Mouse (Mus musculus) CD4-positive helper T cell, adult 2 months (primary cell): ENCODE measurements at regions not wholly inside any gene's neighbourhood (a gene's known extent, or its start where the extent isn't known, plus 50 kb on each side); places are given as distances from the start of the nearest gene placed in this dataset.

ENCODE experiments used
- DNase-seq: peaks from one replicate; pipeline ENCODE4 v3.0.0-alpha.2; 2012; ENCODE audit warnings: low read depth, missing footprints, low spot score

DNA sequence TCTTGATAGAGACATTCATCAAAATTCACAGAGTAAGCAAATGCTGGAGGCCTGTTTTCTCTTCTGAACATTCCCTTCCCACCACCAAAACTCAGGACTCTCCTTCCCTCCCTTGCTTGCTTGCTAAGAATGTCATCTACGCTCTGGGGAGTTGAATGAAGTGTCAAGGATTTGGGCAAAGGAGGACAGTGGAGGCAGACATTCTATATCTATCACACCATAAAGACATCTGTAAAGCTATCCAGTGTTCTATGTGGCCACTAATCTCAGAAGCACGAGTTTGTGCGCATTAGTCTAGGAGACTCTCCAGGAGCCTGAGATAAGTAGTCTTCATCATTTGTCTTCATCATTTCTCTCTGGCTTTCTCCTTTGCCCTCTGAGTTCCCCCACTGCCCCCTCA is 94.1 kb upstream of the Dapk1 start:
- no peak for DNase-seq

DNA sequence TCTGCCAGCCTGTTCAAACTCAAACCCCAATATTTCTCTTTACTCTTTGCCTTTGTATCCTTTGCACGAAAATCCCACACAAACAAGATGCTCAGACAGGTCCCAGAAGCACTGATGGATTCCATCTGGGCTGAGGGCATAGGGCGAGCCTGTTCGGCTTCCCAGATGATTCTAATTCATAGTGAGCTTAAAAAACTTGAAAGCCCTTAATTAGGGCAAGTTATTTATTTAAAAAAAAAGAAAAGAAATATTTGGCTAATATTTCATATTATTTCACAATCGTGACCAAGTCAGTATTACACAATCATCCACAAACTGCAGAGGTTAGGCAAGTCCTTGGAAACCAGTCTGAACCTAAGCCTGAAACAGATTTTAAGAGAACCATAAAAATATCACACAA is 93.7 kb upstream of the Dapk1 start:
- no peak for DNase-seq

DNA sequence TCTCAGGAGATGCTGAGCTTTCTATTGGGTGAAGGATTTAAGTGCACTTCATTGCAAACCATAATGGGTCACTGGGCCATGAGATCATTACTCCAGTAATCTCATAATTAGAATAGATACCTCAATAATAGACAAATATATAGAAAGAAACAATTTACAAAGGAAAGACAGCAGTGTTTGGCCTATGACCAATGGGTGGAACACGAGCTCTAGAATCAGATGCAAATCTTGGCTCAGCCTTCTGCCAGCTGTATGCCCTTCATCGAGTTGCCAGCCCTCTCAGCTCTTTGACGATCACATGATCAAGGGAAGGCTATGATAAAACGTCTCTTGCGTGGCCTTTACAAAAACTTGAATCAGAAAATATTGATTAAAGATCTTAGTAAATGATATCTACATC is 92.9 kb upstream of the Dapk1 start:
- no peak for DNase-seq

DNA sequence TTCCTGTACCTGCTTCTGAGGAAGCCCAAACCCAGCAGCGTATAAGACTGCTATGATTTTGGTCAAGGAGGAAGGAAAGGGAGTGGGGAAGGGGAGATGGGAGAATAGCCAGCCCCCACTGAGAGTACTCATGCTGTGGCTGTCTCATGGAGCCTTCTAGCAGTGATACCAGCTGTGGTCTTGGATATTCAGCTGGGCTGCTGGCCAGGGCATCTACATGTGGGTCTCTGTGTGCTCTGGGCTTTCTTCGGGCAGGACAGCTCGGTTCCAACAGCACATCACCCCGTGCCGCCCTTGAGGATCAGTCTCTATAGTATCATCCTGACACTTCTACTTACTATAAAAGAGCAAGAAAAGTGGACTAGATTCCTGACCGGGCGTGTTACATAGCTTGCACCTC is 90.6 kb upstream of the Dapk1 start:
- DNase-seq = no peak

DNA sequence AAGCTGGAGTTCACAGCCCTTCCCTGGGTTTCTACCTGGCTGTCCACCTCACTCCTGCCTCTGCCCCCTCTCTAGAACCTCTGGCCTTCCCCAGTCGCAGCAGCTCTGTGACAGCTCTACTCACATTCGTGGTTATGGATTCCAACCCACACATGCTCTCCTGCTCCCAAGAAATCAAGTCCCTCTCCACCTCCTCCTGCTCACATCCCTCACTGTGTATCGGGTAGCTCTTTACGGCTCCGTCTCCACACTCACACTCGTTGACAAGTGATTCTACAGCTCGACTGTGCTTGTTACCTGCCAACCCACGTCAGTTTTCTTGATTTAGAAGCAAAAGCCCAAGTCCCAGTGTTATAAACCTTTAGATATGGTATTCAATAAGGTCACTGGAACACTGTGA is 90.1 kb upstream of the Dapk1 start:
- DNase-seq = no peak

DNA sequence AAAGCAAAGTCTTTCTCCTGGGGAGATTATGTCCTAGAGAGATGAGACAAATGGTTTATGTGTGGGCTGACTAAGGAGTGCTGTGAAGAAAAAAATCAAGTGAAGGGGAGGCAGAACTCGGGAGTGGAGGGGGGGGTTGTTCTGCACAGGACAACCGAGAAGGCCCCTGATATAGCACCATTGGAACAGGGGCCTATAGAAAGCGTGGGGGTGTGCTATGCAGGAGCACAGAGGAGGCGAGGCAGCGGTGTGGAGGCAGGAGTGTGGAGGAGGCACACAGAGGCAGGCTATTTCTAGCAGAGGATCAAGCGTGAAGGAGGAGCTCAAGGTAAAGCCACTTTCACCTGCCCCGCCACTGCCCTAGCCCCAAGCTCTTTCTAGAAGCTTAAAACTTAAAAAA is 88.0 kb upstream of the Dapk1 start:
- no peak for DNase-seq

DNA sequence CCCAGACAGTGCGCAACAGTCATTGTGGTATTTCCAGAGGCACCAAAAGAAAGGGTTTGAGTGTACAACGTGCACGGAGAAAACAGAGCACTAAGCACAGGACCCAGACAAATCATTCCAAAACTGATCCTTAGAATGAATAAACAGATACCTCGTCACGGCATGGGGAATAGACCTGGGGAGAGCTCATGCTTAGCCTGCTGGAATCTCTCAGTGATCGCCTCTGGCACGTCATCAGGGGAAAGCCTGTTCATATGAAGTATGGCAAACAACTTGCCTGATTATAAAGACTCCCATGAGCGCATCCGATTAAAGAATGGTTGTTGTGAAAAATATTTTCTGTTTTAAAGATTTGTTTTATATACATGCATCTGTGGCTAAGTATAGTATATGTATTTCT is 86.9 kb upstream of the Dapk1 start:
- no peak for DNase-seq

DNA sequence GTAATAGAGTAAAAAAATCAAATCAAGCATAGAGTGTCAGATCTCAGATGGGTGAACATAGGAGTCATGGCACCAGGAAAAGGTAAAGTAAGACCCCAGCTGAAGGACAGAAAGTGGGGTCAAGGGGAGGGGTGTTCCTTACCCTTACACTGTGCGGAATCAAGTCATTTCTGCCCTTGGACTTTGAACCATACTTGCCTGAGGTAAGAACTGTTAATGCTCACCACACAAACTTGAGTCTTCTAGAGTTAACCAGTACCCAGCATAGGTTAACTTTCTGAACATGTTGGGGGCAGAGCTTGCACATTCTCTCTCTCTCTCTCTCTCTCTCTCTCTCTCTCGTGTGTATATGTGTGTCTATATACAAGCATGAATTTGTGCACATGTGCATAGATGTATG is 83.7 kb upstream of the Dapk1 start:
- DNase-seq = no peak

DNA sequence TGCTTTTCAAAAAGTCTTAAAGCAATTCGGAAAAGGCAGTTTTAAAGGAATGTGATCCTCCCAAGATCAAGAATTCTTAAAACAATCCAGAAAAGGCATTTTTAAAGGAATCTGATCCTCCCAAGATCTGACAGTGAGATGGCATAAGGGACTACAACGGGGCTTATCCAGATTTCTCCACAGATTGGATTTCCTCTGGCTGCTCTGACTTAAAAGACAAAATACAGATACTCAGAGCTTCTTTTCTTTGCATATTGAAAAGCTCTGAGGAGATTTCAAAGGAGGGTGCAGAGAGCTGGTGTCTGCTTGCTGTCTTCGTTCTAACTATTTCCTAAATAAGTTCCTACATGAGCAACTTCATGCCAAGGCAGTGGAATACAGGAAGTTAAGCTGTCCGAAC is 82.0 kb upstream of the Dapk1 start:
- DNase-seq = no peak

DNA sequence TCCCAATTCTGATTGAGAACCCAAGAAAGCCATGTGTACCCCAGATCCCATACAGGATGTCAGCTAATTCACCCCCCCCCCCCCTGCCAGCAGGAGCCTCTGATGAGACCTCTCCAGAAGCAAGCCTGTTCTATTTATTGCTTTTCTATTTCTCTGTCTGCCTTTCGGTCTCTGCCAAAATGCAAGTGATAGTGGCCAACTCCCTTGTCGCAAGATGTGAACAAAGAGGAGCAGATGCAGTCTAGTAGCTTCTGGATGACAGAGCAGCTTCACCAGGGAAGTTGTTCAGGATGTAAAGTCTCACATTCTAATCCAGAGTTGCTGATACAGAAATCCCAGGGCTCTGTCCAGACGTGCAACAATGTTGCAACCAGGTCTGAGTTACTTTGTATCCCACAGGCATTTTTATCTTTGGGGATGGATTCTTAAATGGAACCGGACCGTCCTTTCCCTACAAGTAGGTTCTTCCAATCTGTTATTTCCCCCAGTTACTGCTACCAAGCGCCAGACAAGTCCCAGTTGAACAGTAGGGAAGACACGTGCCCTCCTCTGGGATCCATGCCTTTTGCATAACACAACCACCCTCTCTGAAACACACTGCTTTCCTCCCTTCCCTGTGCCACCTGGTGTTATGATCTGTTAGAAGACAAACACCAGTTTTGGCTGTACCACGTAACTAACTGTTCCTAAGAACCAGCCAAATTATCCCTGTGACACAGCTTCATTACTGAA is 78.9 kb upstream of the Dapk1 start:
- no peak for DNase-seq

DNA sequence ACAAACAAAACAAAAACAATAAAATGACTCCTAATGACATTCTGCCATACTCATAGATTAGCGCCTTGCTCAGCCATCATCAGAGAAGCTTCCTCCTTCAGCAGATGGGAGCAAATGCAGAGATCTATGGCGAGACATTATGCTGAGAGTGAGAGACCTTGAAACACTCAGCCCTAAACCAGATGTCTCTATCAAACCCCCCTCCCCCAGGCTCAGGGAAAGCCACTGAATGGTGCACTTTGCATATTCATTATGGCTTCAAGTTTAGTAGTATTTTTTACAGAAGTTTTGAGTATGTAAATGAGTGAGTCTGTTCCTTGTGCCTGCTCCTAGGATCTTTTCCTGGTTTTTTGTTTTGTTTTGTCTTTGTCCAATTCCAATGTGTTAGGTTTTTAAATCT is 73.9 kb upstream of the Dapk1 start:
- no peak for DNase-seq

DNA sequence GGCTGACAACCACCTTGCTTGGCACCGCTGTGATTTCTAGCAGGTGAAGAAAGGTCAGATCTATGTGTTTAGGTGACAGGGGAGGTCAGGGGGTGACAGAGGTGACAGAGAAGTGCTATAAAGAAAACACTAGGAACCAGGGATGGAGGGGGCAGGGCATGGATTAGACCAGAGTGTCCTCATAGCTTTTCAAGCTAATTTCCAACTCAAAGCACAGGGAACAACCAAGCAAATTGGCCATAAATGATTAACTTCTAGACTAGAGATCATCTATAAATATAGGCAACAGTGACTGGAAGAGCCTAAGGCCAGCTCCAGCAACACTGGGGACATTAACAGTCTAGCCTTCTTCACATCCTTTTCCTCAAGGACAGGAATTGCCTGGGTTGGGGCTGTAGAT is 72.9 kb upstream of the Dapk1 start:
- DNase-seq = no peak

DNA sequence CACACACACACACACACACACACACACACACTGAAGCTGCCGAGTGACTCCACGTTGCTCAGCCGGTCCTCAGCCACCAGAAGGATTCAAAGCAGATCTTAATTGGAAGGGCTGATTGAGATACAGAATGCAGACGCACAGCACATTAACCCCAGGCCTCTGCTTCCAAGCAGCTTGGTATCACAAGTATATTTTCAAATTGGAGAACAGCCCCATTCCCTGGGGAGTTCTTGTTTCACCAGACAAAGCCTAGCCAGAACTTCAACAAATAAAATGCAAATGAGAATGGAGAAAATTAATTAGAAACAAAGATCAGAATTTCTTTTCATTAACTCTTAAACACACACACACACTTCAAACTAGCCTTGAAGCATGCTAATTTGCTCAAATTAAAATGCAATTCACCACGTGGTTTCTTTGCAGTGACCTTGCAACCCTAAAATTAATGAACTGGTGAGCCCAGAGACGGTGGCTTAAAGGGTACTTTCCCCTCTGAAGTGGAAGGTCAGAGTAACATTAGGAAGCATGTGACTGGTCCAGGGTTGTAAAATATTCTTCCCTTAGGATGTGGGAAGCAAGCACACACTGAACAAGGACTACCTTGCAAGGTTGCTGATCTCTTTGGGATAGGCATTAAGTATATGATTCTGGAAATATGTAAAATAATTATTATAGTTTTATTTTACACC is 72.2 kb upstream of the Dapk1 start:
- DNase-seq = no peak

DNA sequence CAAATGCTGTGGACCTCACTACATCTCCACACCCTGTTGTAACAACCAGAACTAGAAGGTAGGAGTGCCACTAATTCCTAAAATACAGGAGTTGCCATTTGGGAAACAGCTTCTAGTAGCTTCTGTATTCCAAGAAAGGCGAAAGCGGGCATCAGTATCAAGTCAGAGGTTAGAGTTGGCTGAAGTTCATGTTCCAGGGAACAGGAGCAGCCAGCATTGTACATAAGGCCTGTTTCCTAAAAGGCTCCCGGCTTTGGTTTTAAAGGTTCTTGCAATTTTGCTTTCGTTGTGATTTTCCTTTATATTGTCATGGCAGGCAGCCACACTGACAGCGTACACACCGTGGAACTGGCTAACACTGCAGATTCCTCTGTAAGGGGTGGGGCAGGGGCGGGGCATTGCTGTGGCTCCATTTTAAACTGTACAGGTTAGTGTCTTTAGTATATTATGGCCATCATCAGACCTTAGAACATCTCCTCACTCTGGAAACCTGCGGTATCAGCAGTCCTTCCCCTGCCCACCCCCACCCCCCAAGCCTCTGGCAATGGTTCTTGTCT is 67.8 kb upstream of the Dapk1 start:
- no peak for DNase-seq

DNA sequence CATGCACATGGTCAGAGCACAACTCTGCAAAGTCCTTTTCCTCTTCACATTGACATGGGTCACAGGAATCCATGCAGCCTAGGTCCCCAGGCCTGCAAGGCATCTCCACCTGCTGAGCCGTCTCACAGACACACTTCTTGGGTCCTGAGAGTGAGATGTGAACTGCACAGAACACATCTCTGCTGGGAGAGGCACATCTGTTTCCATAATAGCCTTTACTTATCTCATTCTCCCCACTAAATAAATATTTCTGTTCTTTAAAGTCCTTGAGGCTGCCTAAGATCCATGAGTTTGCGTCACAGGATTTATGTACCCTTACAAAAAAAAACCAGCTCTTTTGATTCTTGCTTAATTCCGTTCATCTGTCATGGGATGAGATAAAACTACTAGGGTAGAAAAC is 67.2 kb upstream of the Dapk1 start:
- no peak for DNase-seq

DNA sequence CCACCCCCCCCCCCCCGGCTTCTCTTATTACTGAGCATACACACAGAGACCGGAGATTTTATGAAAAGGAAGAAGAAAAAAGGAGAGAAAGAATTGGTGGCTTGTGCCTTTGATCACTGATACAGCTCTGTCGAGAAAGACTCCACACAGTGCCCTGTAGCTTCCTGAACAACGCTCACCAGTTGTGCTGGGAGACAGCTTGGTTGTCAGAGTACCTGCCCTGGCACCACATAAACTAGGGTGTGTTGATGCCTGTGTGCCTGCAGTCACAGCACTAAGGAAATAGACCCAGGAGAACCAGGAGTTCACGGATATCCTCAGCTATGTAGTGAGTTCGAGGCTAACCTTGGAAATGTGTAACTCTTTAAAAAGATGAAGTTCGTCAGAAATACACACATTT is 66.7 kb upstream of the Dapk1 start:
- DNase-seq = no peak

DNA sequence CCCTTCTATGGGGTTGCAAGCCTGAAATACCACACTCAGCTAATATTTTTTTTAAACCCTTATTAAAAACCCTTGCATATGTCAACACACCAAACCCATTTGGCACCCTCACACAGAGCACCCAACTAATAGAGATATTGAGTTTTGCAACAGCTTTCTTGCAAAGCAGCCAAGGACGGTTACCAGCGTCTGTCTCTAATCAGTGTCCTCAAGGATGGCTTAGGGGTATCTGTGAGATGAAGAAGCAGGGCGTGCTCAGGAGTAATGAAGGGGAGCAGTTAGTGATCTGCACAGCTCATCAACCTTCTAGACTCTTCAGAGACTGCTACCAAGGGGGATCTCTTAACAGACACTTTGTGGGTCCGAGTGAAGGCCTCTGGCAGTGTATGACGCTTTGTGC is 65.0 kb upstream of the Dapk1 start:
- no peak for DNase-seq

DNA sequence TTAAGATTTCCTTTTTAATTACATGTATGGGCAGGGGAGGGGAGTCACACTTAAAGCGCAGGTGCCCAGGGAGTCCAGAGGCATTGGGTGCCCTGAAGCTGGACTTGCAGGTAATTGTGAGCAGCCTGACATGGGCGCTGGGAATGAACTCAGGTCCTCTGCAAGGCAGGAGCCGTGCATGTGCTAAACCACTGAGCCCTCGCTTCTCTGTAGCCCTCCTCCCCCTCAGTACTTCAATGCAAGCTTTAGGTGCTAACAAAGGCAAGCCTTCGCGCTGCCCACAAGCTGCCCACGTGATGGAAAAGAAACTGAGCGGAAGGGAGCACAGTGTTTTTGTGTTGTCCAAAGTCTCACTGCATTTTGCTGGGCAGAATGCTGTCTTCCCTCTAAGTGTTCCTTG is 63.6 kb upstream of the Dapk1 start:
- DNase-seq = no peak

DNA sequence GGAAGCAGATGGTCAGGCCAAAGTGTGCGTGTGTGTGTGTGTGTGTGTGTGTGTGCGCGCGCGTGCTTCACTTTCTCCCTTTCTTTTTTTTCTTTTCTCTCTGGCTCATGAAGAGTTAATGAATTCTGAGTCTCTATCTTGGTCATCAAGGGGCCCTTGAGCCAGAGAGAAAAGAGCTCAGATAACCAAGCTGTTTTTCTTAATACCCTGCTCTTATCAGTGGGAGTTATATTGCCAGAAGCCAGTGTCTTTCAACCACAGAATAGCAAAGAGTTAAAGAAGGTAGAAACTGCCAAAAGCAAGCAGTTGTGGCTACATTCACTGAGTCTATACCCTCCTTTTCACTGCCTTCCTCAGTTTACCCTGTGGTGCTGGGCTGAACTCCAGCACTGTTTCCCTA is 60.6 kb upstream of the Dapk1 start:
- no peak for DNase-seq

DNA sequence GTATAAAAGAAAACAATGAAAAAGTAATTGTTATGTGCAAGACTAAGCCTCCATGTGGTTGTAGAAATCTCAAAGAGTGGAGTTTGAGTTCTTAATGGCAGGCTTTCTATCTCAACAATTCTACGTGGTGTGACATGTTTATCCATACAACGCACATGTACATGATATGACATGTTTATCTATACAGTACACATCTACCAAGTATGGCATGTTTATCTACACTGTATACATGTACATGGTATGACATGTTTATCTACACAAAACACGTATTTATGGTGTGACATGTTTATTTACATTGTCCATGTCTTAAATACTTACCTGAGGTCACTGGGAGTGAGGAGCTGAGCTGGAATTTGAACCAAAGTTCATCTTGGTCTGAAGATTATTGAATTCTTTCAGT is 57.4 kb upstream of the Dapk1 start:
- no peak for DNase-seq

DNA sequence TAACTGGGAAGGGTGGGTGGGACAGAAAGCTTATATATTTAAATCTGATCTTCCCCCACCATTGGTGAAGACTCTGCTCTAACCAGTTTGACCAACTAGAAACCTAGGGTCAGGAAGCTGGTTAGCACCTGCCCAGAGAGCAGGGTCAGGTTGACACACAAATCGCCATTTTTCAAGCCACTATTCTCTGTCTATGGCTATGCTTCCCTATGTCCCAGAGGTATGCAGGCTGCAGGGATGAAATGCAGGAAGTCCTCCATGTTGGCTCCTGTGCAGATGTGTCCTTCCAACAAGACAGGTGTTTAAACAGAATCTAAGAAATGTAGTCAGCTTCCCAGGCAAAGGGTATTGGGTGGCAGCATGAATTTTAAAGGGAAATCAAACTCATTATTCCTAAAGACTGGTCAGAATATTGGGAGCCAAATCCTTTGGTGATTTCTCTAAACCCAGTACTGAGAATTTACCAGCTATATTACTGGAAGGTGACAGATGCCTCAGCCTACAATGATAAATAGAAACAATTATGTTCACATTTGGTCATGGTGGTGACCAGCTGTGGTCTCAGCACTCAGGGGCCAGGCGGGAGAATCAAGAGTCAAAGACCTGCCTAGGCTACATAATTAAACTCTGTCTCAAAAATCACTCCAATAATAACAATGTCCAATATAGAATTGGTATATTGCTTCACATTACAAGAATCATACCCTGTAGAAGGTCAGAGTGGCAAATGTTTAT is 55.6 kb upstream of the Dapk1 start:
- DNase-seq = no peak
